Mouse (Mus musculus): ENCODE results near the gene Zc2hc1b. TPM values are rescaled to one million over a fixed set of nuclear protein-coding genes. Genes with fewer than 3 reads are reported as not detected.

Zc2hc1b gene
- total and polyA plus RNA-seq, 3 experiments, result not detected

GRCm38 (mm10) chr10:13168461-13168860, 9.4 kb downstream of the Zc2hc1b start:
- intact Hi-C loops (cut with DNase I), result no loop called here
- TF ChIP-seq POLR2A (IDR thresholded peaks at IDR 0.05; ENCODE audit: insufficient read depth, low read depth, low read length), result no peak
- no peak for TF ChIP-seq CTCF (IDR thresholded peaks at IDR 0.05)
- TF ChIP-seq EP300 (IDR thresholded peaks at IDR 0.05; ENCODE audit: insufficient read depth, low read depth, low read length), result no peak
- H3K27ac ChIP-seq, result no peak overlapping the region
- no peaks in the 10 kb centered on the region for H3K4me1 ChIP-seq (ENCODE audit: control insufficient read depth, insufficient read depth, low read length)
- no peaks in the 10 kb centered on the region for H3K27me3 ChIP-seq (ENCODE audit: control insufficient read depth, insufficient read depth, low read length)
- no peaks in the 10 kb centered on the region for H3K79me2 ChIP-seq (replicated peaks; ENCODE audit: control insufficient read depth, insufficient read depth, low read length)
- H3K9ac ChIP-seq (ENCODE audit: low read depth, low read length), result no peak overlapping the region
- DNase-seq, result no peak
- WGBS, result 65% methylated on average over 5 of the region's 5 CpGs
- no peak overlapping the region for H3K4me3 ChIP-seq
- H3K36me3 ChIP-seq (ENCODE audit: control insufficient read depth, insufficient read depth, low read length), result no peaks in the 10 kb centered on the region

DNA sequence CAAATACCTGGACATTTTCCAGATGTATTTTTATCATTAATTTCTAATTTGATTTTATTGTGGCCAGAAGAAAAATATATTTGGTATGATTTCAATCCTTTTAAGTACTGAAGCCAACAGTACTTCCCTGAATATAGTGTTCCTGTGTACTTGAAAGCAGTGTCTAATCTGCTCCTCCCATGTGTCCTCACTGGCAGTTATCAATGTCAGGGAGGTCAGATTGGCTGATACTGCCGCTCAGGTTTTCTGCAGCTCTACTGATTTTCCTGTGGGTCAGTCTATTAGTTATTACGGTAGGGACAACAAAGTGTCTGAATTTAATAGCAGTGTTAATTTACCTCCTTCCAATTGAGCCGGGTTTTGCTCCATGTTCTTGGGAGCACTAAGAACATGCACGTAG, 15.8 kb downstream of the Zc2hc1b start:
- Histone ChIP-seq H3K27ac (no peak overlapping the region), H3K9ac (ENCODE audit: low read depth, low read length) (no peak overlapping the region)
- intact Hi-C loops (cut with DNase I), result no loop called here

GRCm38 (mm10) chr10:13160913-13161312, 16.9 kb downstream of the Zc2hc1b start:
- Histone ChIP-seq H3K9ac (ENCODE audit: low read depth, low read length) (no peak overlapping the region), H3K4me3 (no peak overlapping the region), H3K27me3 (ENCODE audit: control insufficient read depth, insufficient read depth, low read length) (no peaks in the 10 kb centered on the region), H3K79me2 (replicated peaks; ENCODE audit: control insufficient read depth, insufficient read depth, low read length) (no peaks in the 10 kb centered on the region), H3K4me1 (ENCODE audit: control insufficient read depth, insufficient read depth, low read length) (no peaks in the 10 kb centered on the region), H3K27ac (no peak overlapping the region), H3K36me3 (ENCODE audit: control insufficient read depth, insufficient read depth, low read length) (no peaks in the 10 kb centered on the region)
- intact Hi-C loops (cut with DNase I), result no loop called here
- 88% methylated on average over 4 of the region's 4 CpGs for WGBS
- TF ChIP-seq CTCF (IDR thresholded peaks at IDR 0.05), result no peak
- TF ChIP-seq POLR2A (IDR thresholded peaks at IDR 0.05; ENCODE audit: insufficient read depth, low read depth, low read length), result no peak
- no peak for TF ChIP-seq EP300 (IDR thresholded peaks at IDR 0.05; ENCODE audit: insufficient read depth, low read depth, low read length)
- DNase-seq, result no peak

More for the DNA sequence above, 15.8 kb downstream of the Zc2hc1b start:
- Histone ChIP-seq H3K36me3 (ENCODE audit: control insufficient read depth, insufficient read depth, low read length) (no peaks in the 10 kb centered on the region), H3K27me3 (ENCODE audit: control insufficient read depth, insufficient read depth, low read length) (no peaks in the 10 kb centered on the region), H3K4me1 (ENCODE audit: control insufficient read depth, insufficient read depth, low read length) (no peaks in the 10 kb centered on the region), H3K4me3 (no peak overlapping the region), H3K79me2 (replicated peaks; ENCODE audit: control insufficient read depth, insufficient read depth, low read length) (no peaks in the 10 kb centered on the region)
- DNase-seq, result no peak
- WGBS, result 38% methylated on average over 4 of the region's 4 CpGs
- TF ChIP-seq EP300 (IDR thresholded peaks at IDR 0.05; ENCODE audit: insufficient read depth, low read depth, low read length) (no peak), CTCF (IDR thresholded peaks at IDR 0.05) (no peak), POLR2A (IDR thresholded peaks at IDR 0.05; ENCODE audit: insufficient read depth, low read depth, low read length) (no peak)

- WGBS, result 84% methylated on average over 5 of the region's 5 CpGs
- no peak for TF ChIP-seq EP300 (IDR thresholded peaks at IDR 0.05; ENCODE audit: insufficient read depth, low read depth, low read length)
- TF ChIP-seq POLR2A (IDR thresholded peaks at IDR 0.05; ENCODE audit: insufficient read depth, low read depth, low read length), result no peak
- TF ChIP-seq CTCF (IDR thresholded peaks at IDR 0.05), result no peak
- H3K4me1 ChIP-seq (ENCODE audit: control insufficient read depth, insufficient read depth, low read length), result no peaks in the 10 kb centered on the region
- H3K9ac ChIP-seq (ENCODE audit: low read depth, low read length), result no peak overlapping the region
- no peaks in the 10 kb centered on the region for H3K27me3 ChIP-seq (ENCODE audit: control insufficient read depth, insufficient read depth, low read length)
- no peaks in the 10 kb centered on the region for H3K79me2 ChIP-seq (replicated peaks; ENCODE audit: control insufficient read depth, insufficient read depth, low read length)
- no peaks in the 10 kb centered on the region for H3K36me3 ChIP-seq (ENCODE audit: control insufficient read depth, insufficient read depth, low read length)
- no peak overlapping the region for H3K4me3 ChIP-seq
- intact Hi-C loops (cut with DNase I), result no loop called here
- H3K27ac ChIP-seq, result no peak overlapping the region
- DNase-seq, result no peak
These were observed 22.4 kb downstream of the Zc2hc1b start for GRCm38 (mm10) chr10:13155377-13155776.

DNA sequence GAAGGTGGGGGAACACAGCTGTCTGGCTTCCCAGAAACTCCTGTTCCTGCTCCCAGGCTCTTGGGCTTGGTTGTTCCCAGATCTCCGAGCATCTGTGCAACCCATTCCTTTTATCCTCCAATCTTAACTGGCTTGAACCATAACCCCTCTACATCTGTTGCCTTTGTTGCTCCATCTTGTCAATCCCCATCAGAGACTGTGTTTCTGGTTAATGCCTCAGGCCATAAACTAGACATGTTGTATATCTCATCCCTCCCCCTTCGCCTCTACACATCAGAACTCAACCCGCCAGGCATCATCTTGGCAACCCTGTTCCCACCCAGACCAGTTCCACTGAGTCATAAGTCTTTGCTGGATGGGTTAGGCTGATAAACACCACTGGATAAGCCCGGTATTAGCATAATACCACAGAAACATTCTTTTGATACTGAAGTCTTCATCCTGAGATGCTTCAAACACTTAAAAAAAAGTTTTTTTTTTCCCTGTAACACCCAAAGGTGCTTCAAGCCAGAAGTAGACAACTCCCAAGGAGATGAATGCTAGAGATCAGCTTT, 24.9 kb downstream of the Zc2hc1b start:
- WGBS, result 92% methylated on average over 4 of the region's 4 CpGs
- no peaks in the 10 kb centered on the region for H3K79me2 ChIP-seq (replicated peaks; ENCODE audit: control insufficient read depth, insufficient read depth, low read length)
- no peaks in the 10 kb centered on the region for H3K36me3 ChIP-seq (ENCODE audit: control insufficient read depth, insufficient read depth, low read length)
- H3K9ac ChIP-seq (ENCODE audit: low read depth, low read length), result no peak overlapping the region
- no peaks in the 10 kb centered on the region for H3K27me3 ChIP-seq (ENCODE audit: control insufficient read depth, insufficient read depth, low read length)
- H3K4me1 ChIP-seq (ENCODE audit: control insufficient read depth, insufficient read depth, low read length), result no peaks in the 10 kb centered on the region
- no peak overlapping the region for H3K4me3 ChIP-seq
- intact Hi-C loops (cut with DNase I), result no loop called here
- DNase-seq, result no peak
- TF ChIP-seq CTCF (IDR thresholded peaks at IDR 0.05) (no peak), POLR2A (IDR thresholded peaks at IDR 0.05; ENCODE audit: insufficient read depth, low read depth, low read length) (no peak), EP300 (IDR thresholded peaks at IDR 0.05; ENCODE audit: insufficient read depth, low read depth, low read length) (no peak)
- H3K27ac ChIP-seq, result no peak overlapping the region

GRCm38 (mm10) chr10:13151353-13151752, 26.5 kb downstream of the Zc2hc1b start:
- H3K4me3 ChIP-seq, result no peak overlapping the region
- no peaks in the 10 kb centered on the region for H3K36me3 ChIP-seq (ENCODE audit: control insufficient read depth, insufficient read depth, low read length)
- TF ChIP-seq POLR2A (IDR thresholded peaks at IDR 0.05; ENCODE audit: insufficient read depth, low read depth, low read length) (no peak), EP300 (IDR thresholded peaks at IDR 0.05; ENCODE audit: insufficient read depth, low read depth, low read length) (no peak), CTCF (IDR thresholded peaks at IDR 0.05) (no peak)
- H3K9ac ChIP-seq (ENCODE audit: low read depth, low read length), result no peak overlapping the region
- 67% methylated on average over 5 of the region's 5 CpGs for WGBS
- H3K27me3 ChIP-seq (ENCODE audit: control insufficient read depth, insufficient read depth, low read length), result no peaks in the 10 kb centered on the region
- intact Hi-C loops (cut with DNase I), result no loop called here
- DNase-seq, result peak in 1 of 2 experiments; percentile 9
- H3K27ac ChIP-seq, result no peak overlapping the region
- H3K4me1 ChIP-seq (ENCODE audit: control insufficient read depth, insufficient read depth, low read length), result no peaks in the 10 kb centered on the region
- no peaks in the 10 kb centered on the region for H3K79me2 ChIP-seq (replicated peaks; ENCODE audit: control insufficient read depth, insufficient read depth, low read length)

All from heart, adult 2 months (tissue).